Mouse (Mus musculus): Measurements from ENCODE around the gene Tbx3. TPM values are rescaled to one million over a fixed set of nuclear protein-coding genes. Genes with fewer than 3 reads are reported as not detected.

The Tbx3 gene
- polyA plus RNA-seq, 1 experiment, result 4.5 TPM

- Histone ChIP-seq H3ac (ENCODE audit: control insufficient read depth, insufficient read length, low read depth) (no peak overlapping the region), H3K4me3 (ENCODE audit: insufficient read depth, poor library complexity, severe bottlenecking) (no peak overlapping the region), H3K27me3 (ENCODE audit: control insufficient read depth, insufficient read depth, insufficient read length) (no peaks in the 10 kb centered on the region), H3K79me3 (ENCODE audit: low read depth) (no peaks in the 10 kb centered on the region), H3K36me3 (ENCODE audit: control insufficient read depth, insufficient read depth) (no peaks in the 10 kb centered on the region), H3K79me2 (ENCODE audit: control insufficient read depth, insufficient read depth) (no peaks in the 10 kb centered on the region)
- no peak for TF ChIP-seq CTCF (IDR thresholded peaks at IDR 0.05; ENCODE audit: control insufficient read depth, insufficient read depth, insufficient read length)
- TF ChIP-seq MYOG (IDR thresholded peaks at IDR 0.05; ENCODE audit: control insufficient read depth, extremely low read depth, insufficient read length), result no peak
- no peak for TF ChIP-seq CEBPB (IDR thresholded peaks at IDR 0.05; ENCODE audit: low read depth)
- no peak for TF ChIP-seq MYOD1 (IDR thresholded peaks at IDR 0.05; ENCODE audit: control insufficient read depth, insufficient read length, low read depth)
- no peak for TF ChIP-seq FOSL1 (IDR thresholded peaks at IDR 0.05; ENCODE audit: insufficient read depth, low read length, poor library complexity, severe bottlenecking)
- TF ChIP-seq USF1 (IDR thresholded peaks at IDR 0.05; ENCODE audit: low read depth), result no peak
- no peak for TF ChIP-seq MAX (IDR thresholded peaks at IDR 0.05)
These were observed 29.4 kb upstream of the Tbx3 start for GRCm38 (mm10) chr5:119641094-119641493.

DNA sequence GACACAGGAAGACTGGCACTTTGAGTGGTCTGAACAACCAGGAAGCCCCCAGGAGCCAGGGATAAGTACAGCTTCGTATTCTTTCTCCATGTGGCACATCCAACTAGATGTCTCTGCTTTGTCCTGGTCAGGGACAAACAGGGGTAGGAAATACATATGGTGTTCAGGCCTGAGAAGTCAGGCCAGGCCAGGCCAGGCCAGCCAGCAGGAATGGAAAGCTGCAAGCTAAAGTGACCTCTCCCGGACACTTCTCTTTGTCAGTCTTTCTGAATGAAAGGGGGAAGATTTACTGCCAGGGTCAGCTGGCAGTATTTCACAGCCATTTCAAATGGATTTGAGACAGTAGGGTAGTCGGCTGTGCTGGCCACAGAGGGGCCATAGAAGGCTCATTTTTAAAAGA, 28.8 kb upstream of the Tbx3 start:
- H3ac ChIP-seq (ENCODE audit: control insufficient read depth, insufficient read length, low read depth), result no peak overlapping the region
- no peaks in the 10 kb centered on the region for H3K79me3 ChIP-seq (ENCODE audit: low read depth)
- H3K27me3 ChIP-seq (ENCODE audit: control insufficient read depth, insufficient read depth, insufficient read length), result no peaks in the 10 kb centered on the region
- no peaks in the 10 kb centered on the region for H3K79me2 ChIP-seq (ENCODE audit: control insufficient read depth, insufficient read depth)
- TF ChIP-seq MAX (IDR thresholded peaks at IDR 0.05), result no peak
- no peak for TF ChIP-seq MYOD1 (IDR thresholded peaks at IDR 0.05; ENCODE audit: control insufficient read depth, insufficient read length, low read depth)
- TF ChIP-seq CEBPB (IDR thresholded peaks at IDR 0.05; ENCODE audit: low read depth), result no peak
- no peak for TF ChIP-seq USF1 (IDR thresholded peaks at IDR 0.05; ENCODE audit: low read depth)
- TF ChIP-seq CTCF (IDR thresholded peaks at IDR 0.05; ENCODE audit: control insufficient read depth, insufficient read depth, insufficient read length), result no peak
- no peak for TF ChIP-seq FOSL1 (IDR thresholded peaks at IDR 0.05; ENCODE audit: insufficient read depth, low read length, poor library complexity, severe bottlenecking)
- TF ChIP-seq MYOG (IDR thresholded peaks at IDR 0.05; ENCODE audit: control insufficient read depth, extremely low read depth, insufficient read length), result no peak
- H3K36me3 ChIP-seq (ENCODE audit: control insufficient read depth, insufficient read depth), result no peaks in the 10 kb centered on the region
- H3K4me3 ChIP-seq (ENCODE audit: insufficient read depth, poor library complexity, severe bottlenecking), result no peak overlapping the region

DNA sequence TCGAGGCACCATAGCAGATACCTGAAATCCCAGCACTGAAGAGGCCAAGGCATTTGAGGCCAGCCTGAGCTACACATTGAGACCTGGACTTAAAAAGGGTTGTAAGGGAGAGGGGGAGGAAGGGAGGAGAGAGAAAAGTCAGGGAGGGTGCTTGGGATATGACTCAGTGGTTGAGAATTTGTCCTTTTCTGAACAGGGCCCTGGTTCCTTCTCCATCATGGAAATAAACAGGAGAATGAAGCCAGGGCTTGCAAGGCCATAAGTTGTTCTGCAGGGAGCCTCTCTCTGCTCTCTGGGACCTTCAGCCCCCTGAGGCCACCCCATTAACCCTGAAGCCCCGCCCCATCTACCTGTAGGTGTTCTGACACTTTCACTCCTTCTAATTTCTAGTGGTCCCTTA, 23.5 kb upstream of the Tbx3 start:
- no peaks in the 10 kb centered on the region for H3K79me3 ChIP-seq (ENCODE audit: low read depth)
- H3K4me3 ChIP-seq (ENCODE audit: insufficient read depth, poor library complexity, severe bottlenecking), result no peak overlapping the region
- TF ChIP-seq MYOD1 (IDR thresholded peaks at IDR 0.05; ENCODE audit: control insufficient read depth, insufficient read length, low read depth) (no peak), MAX (IDR thresholded peaks at IDR 0.05) (no peak), CEBPB (IDR thresholded peaks at IDR 0.05; ENCODE audit: low read depth) (no peak), CTCF (IDR thresholded peaks at IDR 0.05; ENCODE audit: control insufficient read depth, insufficient read depth, insufficient read length) (no peak), FOSL1 (IDR thresholded peaks at IDR 0.05; ENCODE audit: insufficient read depth, low read length, poor library complexity, severe bottlenecking) (no peak), USF1 (IDR thresholded peaks at IDR 0.05; ENCODE audit: low read depth) (no peak), MYOG (IDR thresholded peaks at IDR 0.05; ENCODE audit: control insufficient read depth, extremely low read depth, insufficient read length) (no peak)
- H3ac ChIP-seq (ENCODE audit: control insufficient read depth, insufficient read length, low read depth), result no peak overlapping the region
- H3K79me2 ChIP-seq (ENCODE audit: control insufficient read depth, insufficient read depth), result no peaks in the 10 kb centered on the region
- H3K27me3 ChIP-seq (ENCODE audit: control insufficient read depth, insufficient read depth, insufficient read length), result no peaks in the 10 kb centered on the region
- no peaks in the 10 kb centered on the region for H3K36me3 ChIP-seq (ENCODE audit: control insufficient read depth, insufficient read depth)

GRCm38 (mm10) chr5:119651135-119651965, 19.1 kb upstream of the Tbx3 start:
- no peaks in the 10 kb centered on the region for H3K79me3 ChIP-seq (ENCODE audit: low read depth)
- H3ac ChIP-seq (ENCODE audit: control insufficient read depth, insufficient read length, low read depth), result no peak overlapping the region
- H3K79me2 ChIP-seq (ENCODE audit: control insufficient read depth, insufficient read depth), result no peaks in the 10 kb centered on the region
- TF ChIP-seq USF1 (IDR thresholded peaks at IDR 0.05; ENCODE audit: low read depth) (no peak), CTCF (IDR thresholded peaks at IDR 0.05; ENCODE audit: control insufficient read depth, insufficient read depth, insufficient read length) (no peak), FOSL1 (IDR thresholded peaks at IDR 0.05; ENCODE audit: insufficient read depth, low read length, poor library complexity, severe bottlenecking) (no peak), MAX (IDR thresholded peaks at IDR 0.05) (no peak), MYOD1 (IDR thresholded peaks at IDR 0.05; ENCODE audit: control insufficient read depth, insufficient read length, low read depth) (no peak), MYOG (IDR thresholded peaks at IDR 0.05; ENCODE audit: control insufficient read depth, extremely low read depth, insufficient read length) (no peak), CEBPB (IDR thresholded peaks at IDR 0.05; ENCODE audit: low read depth) (no peak)
- no peaks in the 10 kb centered on the region for H3K36me3 ChIP-seq (ENCODE audit: control insufficient read depth, insufficient read depth)
- no peaks in the 10 kb centered on the region for H3K27me3 ChIP-seq (ENCODE audit: control insufficient read depth, insufficient read depth, insufficient read length)
- H3K4me3 ChIP-seq (ENCODE audit: insufficient read depth, poor library complexity, severe bottlenecking), result no peak overlapping the region

- no peaks in the 10 kb centered on the region for H3K36me3 ChIP-seq (ENCODE audit: control insufficient read depth, insufficient read depth)
- H3K27me3 ChIP-seq (ENCODE audit: control insufficient read depth, insufficient read depth, insufficient read length), result peaks cover 4% of the 10 kb centered on the region
- H3K79me2 ChIP-seq (ENCODE audit: control insufficient read depth, insufficient read depth), result no peaks in the 10 kb centered on the region
- no peaks in the 10 kb centered on the region for H3K79me3 ChIP-seq (ENCODE audit: low read depth)
- TF ChIP-seq MYOG (IDR thresholded peaks at IDR 0.05; ENCODE audit: control insufficient read depth, extremely low read depth, insufficient read length) (no peak), CEBPB (IDR thresholded peaks at IDR 0.05; ENCODE audit: low read depth) (no peak), USF1 (IDR thresholded peaks at IDR 0.05; ENCODE audit: low read depth) (no peak), MYOD1 (IDR thresholded peaks at IDR 0.05; ENCODE audit: control insufficient read depth, insufficient read length, low read depth) (no peak), MAX (IDR thresholded peaks at IDR 0.05) (no peak), CTCF (IDR thresholded peaks at IDR 0.05; ENCODE audit: control insufficient read depth, insufficient read depth, insufficient read length) (no peak), FOSL1 (IDR thresholded peaks at IDR 0.05; ENCODE audit: insufficient read depth, low read length, poor library complexity, severe bottlenecking) (no peak)
- H3ac ChIP-seq (ENCODE audit: control insufficient read depth, insufficient read length, low read depth), result no peak overlapping the region
- H3K4me3 ChIP-seq (ENCODE audit: insufficient read depth, poor library complexity, severe bottlenecking), result no peak overlapping the region
These were observed 14.1 kb upstream of the Tbx3 start for GRCm38 (mm10) chr5:119656354-119656753.
